Mouse (Mus musculus) spleen, adult 12 weeks (tissue): ENCODE measurements around the gene Pkd1l3.

Source experiments
- DNase-seq: peaks from one replicate; pipeline ENCODE4 v3.0.0; 2022; ENCODE audit warnings: low spot score

Pkd1l3 gene

DNA sequence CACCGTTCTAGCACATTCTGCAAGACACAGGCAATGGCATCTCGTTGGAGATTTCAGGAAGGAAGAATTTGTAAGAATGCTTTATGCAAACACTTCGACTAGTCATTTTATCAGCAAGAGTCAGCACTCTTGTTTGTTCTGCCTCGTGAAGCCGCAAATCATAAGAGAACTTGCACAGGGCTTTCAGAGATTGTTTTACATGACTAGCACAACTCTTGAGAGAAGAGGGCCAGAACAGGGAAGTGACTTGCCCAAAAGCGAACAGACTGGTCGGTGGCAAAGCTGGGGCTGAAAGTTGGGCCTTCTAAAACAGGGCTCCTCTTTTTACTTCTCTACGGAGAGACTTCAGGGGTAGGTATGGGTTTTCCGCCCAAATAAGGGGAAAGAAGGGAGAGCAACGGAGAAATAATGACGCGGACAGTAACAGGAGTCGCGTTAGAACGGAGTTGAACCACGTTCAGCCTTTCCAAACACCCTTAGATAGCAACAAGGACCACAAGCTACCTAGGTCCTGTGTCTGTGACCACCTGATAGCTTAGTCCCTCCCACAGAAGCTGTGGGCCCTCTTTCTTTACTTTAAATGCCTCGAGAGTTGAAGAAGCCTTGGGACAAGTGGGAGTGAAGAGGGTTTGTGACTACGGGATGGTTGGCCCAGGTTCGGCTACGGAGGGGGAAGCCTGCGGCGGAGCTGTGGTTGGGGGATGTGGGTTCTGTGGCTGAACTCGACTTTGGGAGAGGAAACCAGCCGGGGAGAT, 90.4 kb downstream of the Pkd1l3 start:
- DNase-seq: no peak

DNA sequence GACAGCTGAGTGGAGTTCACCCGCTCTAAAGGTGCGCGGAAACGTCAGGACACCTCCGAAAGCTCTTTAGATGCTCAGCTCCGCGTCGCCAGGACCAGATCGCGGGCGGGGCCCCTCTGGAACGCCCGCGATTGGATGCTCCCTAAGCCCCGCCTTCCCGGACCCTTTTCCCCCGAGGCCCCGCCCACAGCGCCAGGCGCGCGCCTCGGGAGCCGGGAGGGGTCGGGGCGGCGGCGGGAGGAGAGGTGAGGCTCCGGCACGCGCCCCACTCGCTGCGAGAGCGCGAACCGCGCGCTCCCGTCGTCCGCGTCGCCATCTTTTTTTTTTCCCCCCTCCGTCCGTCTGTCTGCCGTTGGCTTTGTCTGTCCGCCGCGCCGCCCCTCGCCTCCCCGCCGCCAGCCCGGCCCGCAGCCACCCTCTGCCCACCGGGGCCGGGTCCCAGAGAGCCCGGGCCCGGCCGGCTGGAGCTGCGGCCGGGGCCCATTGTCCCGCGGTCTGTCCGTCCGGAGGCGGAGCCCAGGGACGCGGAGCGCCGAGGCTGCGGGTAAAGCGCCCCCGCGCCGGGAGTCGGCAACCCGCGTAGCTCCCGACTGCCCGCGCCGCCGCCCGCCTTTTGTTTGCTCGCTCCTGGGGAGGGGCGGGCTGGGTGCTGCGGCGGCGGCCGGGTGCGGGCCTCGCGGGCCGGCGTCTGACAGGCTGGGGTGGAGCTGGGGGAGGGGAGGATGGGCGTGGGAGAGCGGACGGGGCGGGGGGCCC, 91.2 kb downstream of the Pkd1l3 start, which contains the start of gene Zfp821:
TSS of gene Zfp821 (plus strand) at position 227 of the 756 bp plus-strand sequence.
- DNase-seq: peak; percentile 91

DNA sequence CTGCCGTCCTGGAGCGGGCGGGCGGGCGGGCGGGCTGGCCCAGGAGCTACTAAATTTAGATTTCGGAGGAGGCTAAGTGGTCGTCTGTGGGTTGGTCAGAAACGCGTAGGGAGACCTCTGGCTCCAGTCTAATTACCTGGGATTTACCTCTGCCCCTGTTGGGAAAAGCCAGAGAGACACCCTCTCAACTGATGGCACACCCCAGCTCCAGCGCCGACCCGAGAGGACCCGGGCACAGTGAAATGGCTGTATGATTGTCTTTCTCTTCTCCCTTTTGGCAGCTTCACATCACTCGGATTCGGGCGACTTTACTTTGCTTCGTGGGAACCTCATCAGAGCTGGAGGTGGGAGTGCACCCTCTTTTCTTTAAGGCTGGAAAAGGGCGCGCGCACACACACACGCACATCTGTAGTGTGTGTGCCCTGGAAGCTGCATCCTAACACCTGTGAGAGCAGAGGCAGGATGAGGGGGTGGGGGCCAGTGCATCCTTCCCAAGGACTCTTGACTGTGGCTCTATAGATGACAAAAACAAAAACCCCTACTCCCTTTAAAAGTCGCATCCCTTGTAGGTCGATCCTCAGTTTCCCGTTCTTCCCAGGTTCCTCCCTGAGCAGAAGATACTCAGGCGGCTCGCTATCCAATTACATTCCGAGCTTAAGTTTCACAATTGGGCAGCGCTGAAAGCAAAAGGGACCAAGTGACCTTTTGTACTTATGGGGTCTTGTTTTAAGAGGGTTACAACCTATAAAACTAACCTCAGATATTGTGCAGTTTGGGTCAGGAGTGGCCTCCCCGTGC, 92.0 kb downstream of the Pkd1l3 start:
- peak; percentile 24 for DNase-seq

DNA sequence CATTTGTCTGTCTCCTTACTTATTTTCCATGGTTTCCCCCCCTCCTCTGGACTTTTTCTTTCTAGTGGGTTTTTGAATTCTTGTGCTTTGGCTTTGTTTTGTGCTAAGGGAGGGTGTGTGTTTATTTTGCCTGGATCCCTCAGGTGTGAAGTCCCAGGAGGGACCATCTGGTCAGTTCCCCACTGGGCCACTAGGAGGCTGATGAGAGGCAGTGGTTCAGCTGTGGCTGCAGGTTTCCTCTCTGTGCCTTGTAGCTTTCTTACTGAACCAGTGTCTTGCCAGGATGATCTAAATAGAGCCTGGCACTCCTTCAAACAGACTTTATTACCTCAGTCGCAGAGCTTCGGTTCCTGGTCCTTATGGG, 92.5 kb downstream of the Pkd1l3 start:
- peak; percentile 78 for DNase-seq

DNA sequence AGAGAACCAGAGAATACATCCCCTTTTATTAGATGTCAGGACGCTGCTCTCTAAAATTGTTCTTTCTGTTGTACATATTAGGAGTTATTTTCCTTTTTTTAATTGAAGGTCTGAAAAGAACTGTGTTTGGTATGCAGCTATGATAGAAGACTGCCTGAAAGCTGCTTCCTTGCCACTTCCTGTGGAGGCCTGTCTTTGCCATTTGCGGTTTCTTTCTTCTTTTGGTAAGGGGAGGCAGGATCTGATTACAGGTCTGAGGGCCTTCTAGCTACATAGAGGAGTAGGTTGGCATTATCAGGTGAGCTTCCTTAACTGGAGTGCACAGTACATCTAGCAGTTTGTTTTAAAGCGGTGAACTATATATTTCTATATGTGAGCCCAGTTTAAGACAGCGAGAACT, 93.6 kb downstream of the Pkd1l3 start:
- no peak for DNase-seq

DNA sequence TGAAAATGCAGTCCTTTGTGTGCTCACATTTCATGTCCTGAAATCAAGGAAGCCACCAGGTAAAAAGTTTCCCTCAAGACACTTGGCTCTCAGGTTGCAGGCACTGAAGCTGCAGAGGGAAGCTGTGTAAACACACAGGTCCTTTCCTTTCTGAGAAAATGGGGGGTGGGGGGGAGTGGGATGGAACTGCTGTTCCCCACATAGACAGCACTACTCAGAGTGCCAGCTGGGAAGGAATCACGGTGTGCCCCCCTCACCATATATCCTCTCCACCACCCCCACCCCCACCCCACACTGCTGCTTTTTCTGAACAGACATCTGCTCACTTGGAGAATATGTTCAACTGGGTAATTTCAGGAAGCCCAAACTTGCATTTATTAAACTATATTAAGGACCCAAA, 98.2 kb downstream of the Pkd1l3 start:
- no peak for DNase-seq

- DNase-seq: no peak
Measured at GRCm38 (mm10) chr8:109714961-109715360, 100.6 kb downstream of the Pkd1l3 start.
